Mouse (Mus musculus): ENCODE results near the gene Znhit3.

DNA sequence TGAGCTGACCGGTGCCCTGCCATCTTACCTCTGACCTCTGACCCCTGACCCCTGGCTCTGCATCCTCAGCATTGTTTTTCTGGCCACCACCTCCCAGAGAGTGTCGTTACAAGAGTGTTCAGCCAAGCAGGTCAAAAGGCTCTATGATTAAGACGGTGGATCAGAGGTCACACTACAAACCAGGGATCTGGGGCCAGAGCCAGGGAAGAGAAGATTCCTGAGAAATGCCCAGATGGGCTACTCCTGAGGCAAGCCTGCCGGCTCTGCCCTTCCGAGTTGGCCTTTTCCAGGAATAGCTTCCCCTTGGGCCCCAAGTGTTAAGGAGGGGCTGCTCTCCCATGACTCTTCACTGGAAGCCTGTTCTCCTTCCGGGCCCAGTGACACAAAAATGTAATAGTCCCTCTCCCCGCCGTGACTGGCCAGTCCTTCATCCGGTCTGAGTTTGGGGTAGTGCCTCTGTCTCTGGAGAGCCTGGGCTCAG lies 43.6 kb upstream of the Znhit3 start:
- TF ChIP-seq CTCF (IDR thresholded peaks at IDR 0.05; ENCODE audit: borderline replicate concordance, extremely low read depth, insufficient read depth, insufficient read length) (no peak), POLR2A (IDR thresholded peaks at IDR 0.05; ENCODE audit: borderline replicate concordance, extremely low read depth, insufficient read depth, insufficient read length, poor library complexity, severe bottlenecking) (no peak)

Measured in brain, embryonic 14.5 days (tissue).